Mouse (Mus musculus) cerebellum, adult 9-11 months (tissue): Measurements from ENCODE around the gene Arsg.

Experiments
- DNase-seq: peaks from one replicate; pipeline ENCODE4 v3.0.0; 2022

Gene Arsg

GRCm38 (mm10) chr11:109547652-109548051, 74.5 kb downstream of the Arsg start:
- no peak for DNase-seq

- DNase-seq: no peak
These were observed 76.6 kb downstream of the Arsg start for GRCm38 (mm10) chr11:109549599-109550290.

- no peak for DNase-seq
These were observed 80.7 kb downstream of the Arsg start for GRCm38 (mm10) chr11:109553921-109554320.

GRCm38 (mm10) chr11:109554443-109554842, 81.3 kb downstream of the Arsg start:
- no peak for DNase-seq

GRCm38 (mm10) chr11:109556130-109556529, 83.0 kb downstream of the Arsg start:
- DNase-seq: no peak

- no peak for DNase-seq
These were observed 84.2 kb downstream of the Arsg start for GRCm38 (mm10) chr11:109557419-109557818.

- DNase-seq: no peak
These were observed 86.1 kb downstream of the Arsg start for GRCm38 (mm10) chr11:109559241-109559640.

- no peak for DNase-seq
These were observed 87.7 kb downstream of the Arsg start for GRCm38 (mm10) chr11:109560793-109561257.

- no peak for DNase-seq
These were observed 88.3 kb downstream of the Arsg start for GRCm38 (mm10) chr11:109561445-109561844.

GRCm38 (mm10) chr11:109563708-109564107, 90.5 kb downstream of the Arsg start:
- DNase-seq: no peak

GRCm38 (mm10) chr11:109564466-109565214, 91.5 kb downstream of the Arsg start:
- no peak for DNase-seq

- DNase-seq: no peak
These were observed 95.9 kb downstream of the Arsg start for GRCm38 (mm10) chr11:109569007-109569618.

GRCm38 (mm10) chr11:109569809-109570208, 96.6 kb downstream of the Arsg start:
- DNase-seq: no peak

GRCm38 (mm10) chr11:109572051-109572450, 98.9 kb downstream of the Arsg start:
- DNase-seq: no peak

- no peak for DNase-seq
These were observed 101.4 kb downstream of the Arsg start for GRCm38 (mm10) chr11:109574604-109575003.

GRCm38 (mm10) chr11:109575832-109576231, 102.7 kb downstream of the Arsg start:
- no peak for DNase-seq

- peak; percentile 34 for DNase-seq
These were observed 105.4 kb downstream of the Arsg start for GRCm38 (mm10) chr11:109578536-109578935.

GRCm38 (mm10) chr11:109579999-109580398, 106.8 kb downstream of the Arsg start:
- peak; percentile 69 for DNase-seq

GRCm38 (mm10) chr11:109583986-109584385, 110.8 kb downstream of the Arsg start:
- DNase-seq: no peak

GRCm38 (mm10) chr11:109584843-109585713, 111.9 kb downstream of the Arsg start:
- DNase-seq: peak; percentile 88

- DNase-seq: no peak
These were observed 113.2 kb downstream of the Arsg start for GRCm38 (mm10) chr11:109586424-109586823.

GRCm38 (mm10) chr11:109587019-109587418, 113.8 kb downstream of the Arsg start:
- no peak for DNase-seq
